8 mouse cellular contexts compared by ENCODE assay signal in genomic region chr12:81915176-81915950, GRCm38 (mm10). TPM values are rescaled to one million over a fixed set of nuclear protein-coding genes. Genes with fewer than 3 reads are reported as not detected.
A peak's percentile ranks its signal among the peaks of the same experiment; 100 is the strongest.
DNase-seq lines count a peak whose midpoint lies in the region; ATAC-seq and TF ChIP-seq lines count a peak whose summit lies in the region.

No protein-coding gene starts in this region.

- H3K36me3 ChIP-seq in heart, embryonic 10.5 days: peaks cover 35% of the 10 kb centered on the region
- peaks cover 35% of the 10 kb centered on the region for H3K36me3 ChIP-seq in forebrain, embryonic 10.5 days (replicated peaks)

- WGBS in heart, embryonic 10.5 days: 57% methylated on average over 2 of the region's 2 CpGs
- 71% methylated on average over 2 of the region's 2 CpGs for WGBS in forebrain, embryonic 10.5 days

- peak; percentile 92 for DNase-seq in heart, adult 11 months
- no peak for DNase-seq in heart, embryonic 10.5 days (ENCODE audit: low spot score)
- peak; percentile 63 for DNase-seq in forebrain, embryonic 10.5 days (ENCODE audit: extremely low spot score, low spot score)
- DNase-seq in heart, postnatal 4 days: peak; percentile 85
- DNase-seq in layer of hippocampus, adult 9-11 months: peak; percentile 59
- DNase-seq in spleen, adult 12 weeks (ENCODE audit: low spot score): peak; percentile 35

- TF ChIP-seq POLR2A in bone marrow macrophage, adult 2 months (IDR thresholded peaks at IDR 0.05; ENCODE audit: borderline replicate concordance, low read depth, low read length): no peak

- ATAC-seq in megakaryocyte progenitor cell, adult 5-6 weeks (replicated peaks; ENCODE audit: poor library complexity): peak; percentile 96

- TF ChIP-seq CTCF in bone marrow macrophage, adult 2 months (IDR thresholded peaks at IDR 0.05; ENCODE audit: low read depth, low read length): peak; percentile 86

- no peaks in the 10 kb centered on the region for H3K9me3 ChIP-seq in heart, embryonic 10.5 days
- no peaks in the 10 kb centered on the region for H3K9me3 ChIP-seq in forebrain, embryonic 10.5 days

- H3K27ac ChIP-seq in heart, embryonic 10.5 days: no peak overlapping the region
- H3K27ac ChIP-seq in bone marrow macrophage, adult 2 months (ENCODE audit: insufficient read depth, low read depth, low read length): no peak overlapping the region
- no peak overlapping the region for H3K27ac ChIP-seq in forebrain, embryonic 10.5 days

- H3K4me1 ChIP-seq in heart, embryonic 10.5 days: peaks cover 3% of the 10 kb centered on the region
- peaks cover 6% of the 10 kb centered on the region for H3K4me1 ChIP-seq in bone marrow macrophage, adult 2 months (ENCODE audit: control insufficient read depth, insufficient read depth, low read length)
- no peaks in the 10 kb centered on the region for H3K4me1 ChIP-seq in forebrain, embryonic 10.5 days

- no peak overlapping the region for H3K4me3 ChIP-seq in heart, embryonic 10.5 days
- H3K4me3 ChIP-seq in bone marrow macrophage, adult 2 months (ENCODE audit: insufficient read depth, low read length): no peak overlapping the region
- no peak overlapping the region for H3K4me3 ChIP-seq in forebrain, embryonic 10.5 days

- H3K27me3 ChIP-seq in heart, embryonic 10.5 days (ENCODE audit: insufficient read depth, poor library complexity, severe bottlenecking): no peaks in the 10 kb centered on the region
- H3K27me3 ChIP-seq in forebrain, embryonic 10.5 days (ENCODE audit: poor library complexity, severe bottlenecking): no peaks in the 10 kb centered on the region

RNA-seq across cellular contexts. Expression of gene Pcnx, which starts 55.5 kb away (rescaled TPM):
- 9.8 and 13.1 TPM in 2 replicates for polyA plus RNA-seq in heart, embryonic 10.5 days (2016; fragmentation: Nextera tagmentation; extraction: Ambion mirVana)
- polyA plus RNA-seq in bone marrow macrophage, adult 2 months (2012; ENCODE audit: insufficient read depth, insufficient read length, missing spikeins): 24.9 and 25.7 TPM in 2 replicates
- polyA plus RNA-seq in forebrain, embryonic 10.5 days (2016; fragmentation: Nextera tagmentation; extraction: Ambion mirVana): 7.6 and 7.7 TPM in 2 replicates
- total RNA-seq in heart, postnatal 4 days (2021): 10 to 100 TPM; 71.6 to 86.7 TPM
- total RNA-seq in megakaryocyte progenitor cell, adult 5-6 weeks (2015): 23.8 and 32.2 TPM in 2 replicates
- total RNA-seq in megakaryocyte progenitor cell, adult 5-6 weeks (2017): 10.0 and 14.8 TPM in 2 replicates
